Mouse (Mus musculus) brown adipose tissue, adult 24 weeks (tissue): ENCODE measurements around the gene Gm2115. TPM values are rescaled to one million over a fixed set of nuclear protein-coding genes. Genes with fewer than 3 reads are reported as not detected.
A peak's percentile ranks its signal among the peaks of the same experiment; 100 is the strongest.

Experiments
- H3K27ac ChIP-seq: fragments of 200-500 bp; replicated peaks from 2 replicates; pipeline ENCODE4 v1.5.1; 2012; ENCODE audit warnings: low read depth, mild to moderate bottlenecking, low read length
- H3K4me1 ChIP-seq: fragments of 200-500 bp; 2 replicates; pipeline ENCODE4 v1.6.1; 2012; ENCODE audit warnings: low read length, mixed read lengths; ENCODE audit not compliant: control insufficient read depth, insufficient read depth, insufficient read length
- H3K4me3 ChIP-seq: fragments of 200-500 bp; 2 replicates; pipeline ENCODE4 v1.5.1; 2012; ENCODE audit warnings: low read depth, mild to moderate bottlenecking, low read length, moderate library complexity; ENCODE audit not compliant: insufficient read depth
- polyA plus RNA-seq: library from polyadenylated mRNA; stranded (reverse); fragments of >200 nt; gene quantifications from 2 replicates; pipeline ENCODE4 v1.2.4, GENCODE M21; 2012; ENCODE audit not compliant: missing spikeins, insufficient read depth, insufficient read length

Gene Gm2115
- polyA plus RNA-seq, 1 experiment, result 0.16 TPM

- Histone ChIP-seq H3K4me1 (peaks cover 5% of the 10 kb centered on the region; the same call in 1 of the 2 replicates), H3K27ac (no peak overlapping the region), H3K4me3 (no peak overlapping the region)
These were observed 71.9 kb downstream of the Gm2115 start for GRCm38 (mm10) chr7:84600631-84601030.

- no peak overlapping the region for H3K27ac ChIP-seq
- H3K4me3 ChIP-seq, result no peak overlapping the region
These were observed 72.6 kb downstream of the Gm2115 start for GRCm38 (mm10) chr7:84601331-84601730.

GRCm38 (mm10) chr7:84604501-84604900 is 75.7 kb downstream of the Gm2115 start:
- H3K27ac ChIP-seq, result peak overlapping the region; percentile 73
- H3K4me3 ChIP-seq, result peak overlapping the region; percentile 0; the same call in 1 of the 2 replicates
- H3K4me1 ChIP-seq, result peaks cover 5% of the 10 kb centered on the region; the same call in 1 of the 2 replicates

More at GRCm38 (mm10) chr7:84601331-84601730, 72.6 kb downstream of the Gm2115 start:
- H3K4me1 ChIP-seq, result peaks cover 5% of the 10 kb centered on the region; the same call in 1 of the 2 replicates

GRCm38 (mm10) chr7:84605033-84605687 is 76.4 kb downstream of the Gm2115 start:
- Histone ChIP-seq H3K27ac (peak overlapping the region; percentile 92), H3K4me1 (peaks cover 5% of the 10 kb centered on the region; the same call in 1 of the 2 replicates), H3K4me3 (peak overlapping the region; percentile 71)

GRCm38 (mm10) chr7:84605704-84606292 is 77.0 kb downstream of the Gm2115 start:
- Histone ChIP-seq H3K4me3 (peak overlapping the region; percentile 71), H3K4me1 (peaks cover 5% of the 10 kb centered on the region; the same call in 1 of the 2 replicates), H3K27ac (peak overlapping the region; percentile 92)

GRCm38 (mm10) chr7:84606293-84606749 is 77.6 kb downstream of the Gm2115 start, which contains the start of gene Fah:
Fah (minus strand) TSS chr7:84606722.
- Histone ChIP-seq H3K4me3 (peak within 1 kb of the TSS; percentile 71), H3K27ac (peak within 1 kb of the TSS; percentile 92), H3K4me1 (peaks cover 5% of the 10 kb centered on the region; the same call in 1 of the 2 replicates)

GRCm38 (mm10) chr7:84611609-84612008 is 82.9 kb downstream of the Gm2115 start:
- no peaks in the 10 kb centered on the region for H3K4me1 ChIP-seq
- no peak overlapping the region for H3K4me3 ChIP-seq
- no peak overlapping the region for H3K27ac ChIP-seq

- no peak overlapping the region for H3K4me3 ChIP-seq
- H3K27ac ChIP-seq, result no peak overlapping the region
- H3K4me1 ChIP-seq, result no peaks in the 10 kb centered on the region
These were observed 83.7 kb downstream of the Gm2115 start for GRCm38 (mm10) chr7:84612445-84612844.

- Histone ChIP-seq H3K27ac (no peak overlapping the region), H3K4me1 (no peaks in the 10 kb centered on the region), H3K4me3 (no peak overlapping the region)
These were observed 90.2 kb downstream of the Gm2115 start for GRCm38 (mm10) chr7:84618951-84619350.

- no peaks in the 10 kb centered on the region for H3K4me1 ChIP-seq
- H3K27ac ChIP-seq, result no peak overlapping the region
- H3K4me3 ChIP-seq, result no peak overlapping the region
These were observed 92.2 kb downstream of the Gm2115 start for GRCm38 (mm10) chr7:84620956-84621355.

GRCm38 (mm10) chr7:84623718-84624117 is 95.0 kb downstream of the Gm2115 start:
- Histone ChIP-seq H3K27ac (no peak overlapping the region), H3K4me3 (no peak overlapping the region), H3K4me1 (no peaks in the 10 kb centered on the region)

GRCm38 (mm10) chr7:84631878-84632277 is 103.1 kb downstream of the Gm2115 start:
- Histone ChIP-seq H3K27ac (no peak overlapping the region), H3K4me3 (no peak overlapping the region), H3K4me1 (no peaks in the 10 kb centered on the region; the same call in none of the 2 replicates)

Other genes with a start within 250 kb of the Gm2115 start
- gene Arnt2, start 118.8 kb upstream of the Gm2115 start, polyA plus RNA-seq, result not detected in 2 replicates
- 42.2 and 64.7 TPM in 2 replicates for gene Fah, start 77.8 kb downstream of the Gm2115 start, polyA plus RNA-seq
- gene Zfand6, start 161.0 kb downstream of the Gm2115 start, polyA plus RNA-seq, result 140 and 143 TPM in 2 replicates